Mouse (Mus musculus) ES-E14 (cell line): ENCODE measurements around the gene Cpxm2. TPM values are rescaled to one million over a fixed set of nuclear protein-coding genes. Genes with fewer than 3 reads are reported as not detected.

Experiments
- DNase-seq: peaks from one replicate; pipeline ENCODE4 v3.0.0-alpha.2; 2013; ENCODE audit warnings: low read depth, low spot score
- H3K27ac ChIP-seq: 2 replicates; pipeline ENCODE4 v1.5.1; 2012; ENCODE audit warnings: low read depth, mild to moderate bottlenecking, low read length, moderate library complexity, mixed read lengths; ENCODE audit not compliant: poor library complexity, insufficient read depth, severe bottlenecking
- H3K36me3 ChIP-seq: 2 replicates; pipeline ENCODE4 v1.6.1; 2012; ENCODE audit warnings: mild to moderate bottlenecking, low read length, moderate library complexity, mixed read lengths; ENCODE audit not compliant: control insufficient read depth, poor library complexity, insufficient read depth, severe bottlenecking
- H3K4me1 ChIP-seq, 2 experiments: fragments of 150-350 bp in 1 of 2; sonication (generic) in 1 of 2; 2 replicates each; pipeline ENCODE4 v1.6.1; 2012; ENCODE audit warnings: low read length in 2 of 2, mild to moderate bottlenecking in 1 of 2, mixed read lengths in 1 of 2; ENCODE audit not compliant: control insufficient read depth in 2 of 2, insufficient read depth in 2 of 2, poor library complexity in 1 of 2
- H3K4me3 ChIP-seq, 2 experiments: fragments of 150-350 bp in 1 of 2; sonication (generic) in 1 of 2; 2 replicates each; pipeline ENCODE4 v1.5.1; 2012; ENCODE audit warnings: low read length in 2 of 2, low read depth in 1 of 2, mild to moderate bottlenecking in 1 of 2, mixed read lengths in 1 of 2; ENCODE audit not compliant: insufficient read depth in 1 of 2, poor library complexity in 1 of 2, severe bottlenecking in 1 of 2
- H3K9ac ChIP-seq: 2 replicates; pipeline ENCODE4 v1.6.1; 2012; ENCODE audit warnings: low read depth, mild to moderate bottlenecking, low read length, mixed read lengths; ENCODE audit not compliant: poor library complexity, insufficient read depth, severe bottlenecking
- H3K9me3 ChIP-seq: fragments of 150-350 bp; sonication (generic); 2 replicates; pipeline ENCODE4 v1.6.1; 2012; ENCODE audit warnings: low read depth, mild to moderate bottlenecking, low read length; ENCODE audit not compliant: control insufficient read depth, insufficient read depth
- CHD2 ChIP-seq: IDR thresholded peaks from 2 replicates; pipeline ENCODE4 v1.6.1; 2014; ENCODE audit warnings: mild to moderate bottlenecking, low read depth, low read length, inconsistent platforms
- HCFC1 ChIP-seq: IDR thresholded peaks from 2 replicates; pipeline ENCODE4 v1.6.1; 2012; ENCODE audit warnings: low read length, inconsistent platforms, borderline replicate concordance; ENCODE audit not compliant: insufficient read depth
- MAFK ChIP-seq: IDR thresholded peaks from 2 replicates; pipeline ENCODE4 v1.6.1; 2014; ENCODE audit warnings: mild to moderate bottlenecking, low read depth, low read length, inconsistent platforms; ENCODE audit not compliant: insufficient read depth
- ZC3H11A ChIP-seq: IDR thresholded peaks from 2 replicates; pipeline ENCODE4 v1.6.1; 2012; ENCODE audit warnings: low read depth, mild to moderate bottlenecking, inconsistent platforms, low read length, borderline replicate concordance
- ZNF384 ChIP-seq: IDR thresholded peaks from 2 replicates; pipeline ENCODE4 v1.6.1; 2012; ENCODE audit warnings: low read depth, low read length, inconsistent platforms
- in situ Hi-C, 2 experiments: fragments of 600-800 bp; cut with MboI; formaldehyde crosslinking; loops; one replicate each; pipeline ENCODE4 v1.15.1; 2025; ENCODE audit warnings: low sequenced_read_pairs in 2 of 2, inconsistent platforms in 1 of 2; ENCODE audit not compliant: unreplicated experiment in 2 of 2
- total RNA-seq: library from RNA; depleted of rRNA; stranded (reverse); fragments of 300-350 nt; gene quantifications from 2 replicates; pipeline ENCODE4 v1.2.3, GENCODE M21; 2012

The Cpxm2 gene
- total RNA-seq, 1 experiment, result 0.76 TPM

- in situ Hi-C loops, result no loop called here
- no peak for DNase-seq
- Histone ChIP-seq H3K9ac (no peak overlapping the region), H3K36me3 (no peaks in the 10 kb centered on the region), H3K27ac (no peak overlapping the region), H3K4me1 (no peaks in the 10 kb centered on the region), H3K9me3 (no peaks in the 10 kb centered on the region), H3K4me3 (no peak overlapping the region)
- TF ChIP-seq ZNF384, result no peak
- no peak for TF ChIP-seq ZC3H11A
- TF ChIP-seq CHD2, result no peak
- no peak for TF ChIP-seq MAFK
- no peak for TF ChIP-seq HCFC1
Observed at GRCm38 (mm10) chr7:132172220-132172619, 17.7 kb upstream of the Cpxm2 start.

- in situ Hi-C loops, result no loop called here
- Histone ChIP-seq H3K9me3 (no peaks in the 10 kb centered on the region), H3K9ac (no peak overlapping the region), H3K27ac (no peak overlapping the region), H3K36me3 (no peaks in the 10 kb centered on the region), H3K4me3 (no peak overlapping the region), H3K4me1 (no peaks in the 10 kb centered on the region)
- DNase-seq, result no peak
- TF ChIP-seq HCFC1, result no peak
- no peak for TF ChIP-seq CHD2
- no peak for TF ChIP-seq MAFK
- TF ChIP-seq ZC3H11A, result no peak
- TF ChIP-seq ZNF384, result no peak
Observed at GRCm38 (mm10) chr7:132171716-132172115, 17.2 kb upstream of the Cpxm2 start.

- DNase-seq, result no peak
- in situ Hi-C loops, result no loop called here
Observed at GRCm38 (mm10) chr7:132169419-132170169, 15.1 kb upstream of the Cpxm2 start.

GRCm38 (mm10) chr7:132167239-132167638 lies 12.7 kb upstream of the Cpxm2 start:
- no peaks in the 10 kb centered on the region for H3K9me3 ChIP-seq
- in situ Hi-C loops, result no loop called here
- H3K4me3 ChIP-seq, result no peak overlapping the region
- no peaks in the 10 kb centered on the region for H3K4me1 ChIP-seq
- no peaks in the 10 kb centered on the region for H3K36me3 ChIP-seq
- no peak overlapping the region for H3K27ac ChIP-seq
- H3K9ac ChIP-seq, result no peak overlapping the region
- TF ChIP-seq MAFK, result no peak
- TF ChIP-seq CHD2, result no peak
- no peak for TF ChIP-seq ZNF384
- no peak for TF ChIP-seq HCFC1
- no peak for TF ChIP-seq ZC3H11A
- DNase-seq, result no peak

More at GRCm38 (mm10) chr7:132169419-132170169, 15.1 kb upstream of the Cpxm2 start:
- Histone ChIP-seq H3K9me3 (no peaks in the 10 kb centered on the region), H3K27ac (no peak overlapping the region), H3K9ac (no peak overlapping the region), H3K4me3 (no peak overlapping the region), H3K4me1 (no peaks in the 10 kb centered on the region), H3K36me3 (no peaks in the 10 kb centered on the region)
- TF ChIP-seq HCFC1 (no peak), ZNF384 (no peak), ZC3H11A (no peak), MAFK (no peak), CHD2 (no peak)

GRCm38 (mm10) chr7:132162254-132162653 lies 7.7 kb upstream of the Cpxm2 start:
- Histone ChIP-seq H3K9ac (no peak overlapping the region), H3K9me3 (no peaks in the 10 kb centered on the region), H3K27ac (no peak overlapping the region), H3K4me3 (no peak overlapping the region), H3K36me3 (no peaks in the 10 kb centered on the region), H3K4me1 (no peaks in the 10 kb centered on the region)
- in situ Hi-C loops, result no loop called here
- no peak for DNase-seq
- TF ChIP-seq CHD2, result no peak
- TF ChIP-seq MAFK, result no peak
- no peak for TF ChIP-seq ZNF384
- no peak for TF ChIP-seq ZC3H11A
- no peak for TF ChIP-seq HCFC1
